Mouse (Mus musculus) midbrain, embryonic 11.5 days (tissue): ENCODE measurements around the gene Morn4. TPM values are rescaled to one million over a fixed set of nuclear protein-coding genes. Genes with fewer than 3 reads are reported as not detected.
A peak's percentile ranks its signal among the peaks of the same experiment; 100 is the strongest.

ENCODE experiments used
- ATAC-seq: fragments of 200-750 bp; cut with Nextera tagmentation; 2 replicates; pipeline ENCODE4 v1.8.0; 2017; ENCODE audit warnings: moderate TSS enrichment, moderate library complexity; ENCODE audit not compliant: low FRiP score
- DNase-seq: peaks from one replicate; pipeline ENCODE4 v3.0.0; 2015; ENCODE audit warnings: low spot score; ENCODE audit errors: missing footprints
- H3K27ac ChIP-seq: fragments of 300-500 bp; sonication (generic); 2 replicates; pipeline ENCODE4 v1.5.1; 2014; ENCODE audit warnings: low read depth, low read length
- H3K27me3 ChIP-seq: fragments of 300-500 bp; sonication (generic); 2 replicates; pipeline ENCODE4 v1.6.1; 2014; ENCODE audit warnings: mild to moderate bottlenecking, low read length, moderate library complexity, mixed read lengths; ENCODE audit not compliant: control insufficient read depth, insufficient read depth
- H3K36me3 ChIP-seq: fragments of 300-500 bp; sonication (generic); 2 replicates; pipeline ENCODE4 v1.6.1; 2014; ENCODE audit warnings: mild to moderate bottlenecking, low read length, moderate library complexity, mixed read lengths; ENCODE audit not compliant: control insufficient read depth, insufficient read depth
- H3K4me1 ChIP-seq: fragments of 300-500 bp; sonication (generic); 2 replicates; pipeline ENCODE4 v1.6.1; 2014; ENCODE audit warnings: low read length; ENCODE audit not compliant: control insufficient read depth, insufficient read depth
- H3K4me2 ChIP-seq: fragments of 300-500 bp; sonication (generic); 2 replicates; pipeline ENCODE4 v1.6.1; 2014; ENCODE audit warnings: mild to moderate bottlenecking, moderate library complexity
- H3K4me3 ChIP-seq: fragments of 300-500 bp; sonication (generic); 2 replicates; pipeline ENCODE4 v1.5.1; 2014; ENCODE audit warnings: low read depth, low read length
- H3K9ac ChIP-seq: fragments of 300-500 bp; sonication (generic); 2 replicates; pipeline ENCODE4 v1.6.1; 2014; ENCODE audit warnings: low read length
- H3K9me3 ChIP-seq: fragments of 300-500 bp; sonication (generic); 2 replicates; pipeline ENCODE4 v1.6.1; 2016; ENCODE audit warnings: low read length; ENCODE audit not compliant: control insufficient read depth
- WGBS: fragments of 180-500 bp; shearing (Covaris S2); extraction: QIAGEN DNeasy Blood & Tissue Kit; methylation state at CpG from one replicate; pipeline ENCODE4 v1.1.7; 2014; 5-methylcytosine and 5-hydroxymethylcytosine counted together
- polyA plus RNA-seq: library from polyadenylated mRNA; unstranded; fragments of >200 nt; fragmentation: Nextera tagmentation; extraction: Ambion mirVana; gene quantifications from 2 replicates; pipeline ENCODE4 v1.2.1, GENCODE M21; 2014

Gene Morn4
- polyA plus RNA-seq, 1 experiment from 2014 or later: 65.1 TPM

GRCm38 (mm10) chr19:42056719-42057409 lies 29.3 kb downstream of the Morn4 start:
- Histone ChIP-seq H3K27ac (no peak overlapping the region), H3K36me3 (no peaks in the 10 kb centered on the region), H3K4me3 (no peak overlapping the region), H3K9ac (no peak overlapping the region), H3K4me1 (no peaks in the 10 kb centered on the region), H3K4me2 (no peak overlapping the region), H3K27me3 (no peaks in the 10 kb centered on the region), H3K9me3 (no peaks in the 10 kb centered on the region)
- DNase-seq (no peak), ATAC-seq (no peak)
- 80% methylated on average over 6 of the region's 6 CpGs for WGBS

DNA sequence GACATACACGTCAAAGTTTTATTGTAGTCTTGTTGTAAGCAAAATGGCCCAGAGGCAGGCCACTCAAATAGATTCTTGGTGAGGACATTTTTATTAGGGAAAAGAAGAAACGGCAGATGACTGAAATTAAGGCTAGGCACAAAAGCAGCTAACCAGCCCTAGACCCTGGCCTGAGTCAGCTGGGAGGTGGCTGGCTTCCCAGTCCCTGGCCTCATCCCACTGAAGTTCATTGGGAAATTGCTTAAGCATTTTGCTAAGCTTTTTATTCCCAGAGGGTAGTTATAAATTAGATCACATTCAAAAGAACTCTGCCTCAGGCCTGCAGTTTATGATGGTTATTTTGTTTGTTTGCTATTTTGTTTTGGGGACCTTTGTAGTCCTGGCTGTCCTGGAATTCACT lies 30.3 kb downstream of the Morn4 start:
- 90% methylated on average over 2 of the region's 2 CpGs for WGBS
- H3K4me3 ChIP-seq: no peak overlapping the region
- H3K4me2 ChIP-seq: no peak overlapping the region
- H3K9ac ChIP-seq: no peak overlapping the region
- H3K27ac ChIP-seq: no peak overlapping the region
- ATAC-seq: no peak
- no peaks in the 10 kb centered on the region for H3K27me3 ChIP-seq
- H3K4me1 ChIP-seq: no peaks in the 10 kb centered on the region
- DNase-seq: peak; percentile 37
- no peaks in the 10 kb centered on the region for H3K9me3 ChIP-seq
- H3K36me3 ChIP-seq: no peaks in the 10 kb centered on the region

- H3K9me3 ChIP-seq: no peaks in the 10 kb centered on the region
- H3K27me3 ChIP-seq: no peaks in the 10 kb centered on the region
- H3K27ac ChIP-seq: no peak overlapping the region
- H3K4me1 ChIP-seq: no peaks in the 10 kb centered on the region
- 84% methylated on average over 6 of the region's 6 CpGs for WGBS
- DNase-seq: peak; percentile 23
- ATAC-seq: no peak
- H3K4me2 ChIP-seq: no peak overlapping the region
- no peaks in the 10 kb centered on the region for H3K36me3 ChIP-seq
- no peak overlapping the region for H3K4me3 ChIP-seq
- H3K9ac ChIP-seq: no peak overlapping the region
Measured at GRCm38 (mm10) chr19:42054255-42054654, 31.9 kb downstream of the Morn4 start.

DNA sequence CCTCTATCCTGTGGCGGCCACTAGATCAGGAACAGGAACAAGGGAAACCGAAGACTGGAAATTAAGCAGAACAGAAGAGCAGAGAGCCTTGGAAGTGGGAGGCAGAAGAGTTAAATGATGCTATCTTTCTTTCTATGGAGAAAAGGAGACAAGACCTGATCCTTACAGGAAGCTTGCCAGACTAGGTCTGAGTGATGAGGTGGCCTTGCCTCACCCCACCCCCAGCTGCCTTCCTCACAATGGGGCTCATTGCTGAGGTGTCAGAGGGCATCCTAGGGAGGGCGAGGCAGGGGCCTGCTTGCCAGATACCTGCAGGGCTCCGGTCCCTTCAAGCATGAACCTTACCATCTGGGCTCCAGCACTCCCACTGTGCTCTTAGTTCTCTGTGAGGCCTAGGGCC lies 34.2 kb downstream of the Morn4 start, which contains the start of gene 4933411K16Rik:
TSS of gene 4933411K16Rik (plus strand) at position 301 of the 400 bp plus-strand sequence.
- DNase-seq (no peak), ATAC-seq (no peak)
- Histone ChIP-seq H3K27ac (no peak within 1 kb of the TSS), H3K4me3 (no peak within 1 kb of the TSS), H3K4me1 (no peaks in the 10 kb centered on the region), H3K4me2 (no peak within 1 kb of the TSS), H3K9me3 (no peaks in the 10 kb centered on the region), H3K27me3 (no peaks in the 10 kb centered on the region), H3K9ac (no peak within 1 kb of the TSS), H3K36me3 (no peaks in the 10 kb centered on the region)
- WGBS: 72% methylated on average over 4 of the region's 4 CpGs

- Histone ChIP-seq H3K4me1 (no peaks in the 10 kb centered on the region), H3K27ac (no peak overlapping the region), H3K9me3 (no peaks in the 10 kb centered on the region), H3K9ac (no peak overlapping the region), H3K4me3 (no peak overlapping the region), H3K4me2 (no peak overlapping the region), H3K36me3 (no peaks in the 10 kb centered on the region), H3K27me3 (no peaks in the 10 kb centered on the region)
- ATAC-seq: no peak
- 89% methylated on average over 3 of the region's 3 CpGs for WGBS
- DNase-seq: peak; percentile 75
Measured at GRCm38 (mm10) chr19:42051351-42051750, 34.8 kb downstream of the Morn4 start.

- Histone ChIP-seq H3K9me3 (no peaks in the 10 kb centered on the region), H3K4me1 (no peaks in the 10 kb centered on the region), H3K27me3 (no peaks in the 10 kb centered on the region), H3K9ac (no peak overlapping the region), H3K27ac (no peak overlapping the region), H3K36me3 (no peaks in the 10 kb centered on the region), H3K4me3 (no peak overlapping the region), H3K4me2 (no peak overlapping the region)
- DNase-seq (peak; percentile 31), ATAC-seq (no peak)
- WGBS: 85% methylated on average over 1 of the region's 1 CpGs
Measured at GRCm38 (mm10) chr19:42050251-42050650, 35.9 kb downstream of the Morn4 start.

GRCm38 (mm10) chr19:42045269-42046102 lies 40.7 kb downstream of the Morn4 start, which contains the start of gene Hoga1:
TSS of gene Hoga1 (plus strand) at chr19:42045610.
- H3K4me3 ChIP-seq: peak within 1 kb of the TSS; percentile 18
- no peaks in the 10 kb centered on the region for H3K4me1 ChIP-seq
- H3K4me2 ChIP-seq: peak within 1 kb of the TSS; percentile 36
- H3K27me3 ChIP-seq: no peaks in the 10 kb centered on the region
- ATAC-seq (peak; percentile 90), DNase-seq (peak; percentile 95)
- H3K27ac ChIP-seq: no peak within 1 kb of the TSS
- H3K36me3 ChIP-seq: no peaks in the 10 kb centered on the region
- 0 out of 2 replicates have a peak within 1 kb of the TSS, but pooled peaks have one; percentile 14 for H3K9ac ChIP-seq
- 21% methylated on average over 23 of the region's 23 CpGs for WGBS
- H3K9me3 ChIP-seq: no peaks in the 10 kb centered on the region

DNA sequence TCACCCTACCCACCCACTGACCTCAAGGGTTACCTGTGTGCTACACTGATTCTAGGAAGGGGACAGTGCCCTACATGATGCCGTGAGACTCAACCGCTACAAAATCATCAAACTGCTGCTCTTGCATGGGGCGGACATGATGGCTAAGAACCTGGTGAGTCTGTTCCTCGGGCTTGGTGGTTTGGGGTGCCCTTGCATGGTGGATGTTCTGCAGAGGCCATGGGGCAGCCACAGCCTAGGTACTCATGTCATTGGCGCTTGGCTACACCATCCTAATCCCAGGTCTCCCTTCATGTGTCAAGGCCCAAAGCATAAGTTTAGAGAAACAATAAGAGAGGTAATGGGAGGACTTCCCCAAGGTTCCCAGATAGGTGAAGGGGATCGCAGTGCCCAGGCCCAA lies 42.2 kb downstream of the Morn4 start:
- ATAC-seq: no peak

GRCm38 (mm10) chr19:42038310-42038709 lies 47.8 kb downstream of the Morn4 start:
- ATAC-seq: no peak
- Histone ChIP-seq H3K9ac (no peak overlapping the region), H3K27me3 (no peaks in the 10 kb centered on the region), H3K4me2 (no peak overlapping the region), H3K4me3 (no peak overlapping the region), H3K36me3 (no peaks in the 10 kb centered on the region), H3K27ac (no peak overlapping the region), H3K9me3 (no peaks in the 10 kb centered on the region), H3K4me1 (no peaks in the 10 kb centered on the region)
- 88% methylated on average over 12 of the region's 12 CpGs for WGBS
- peak; percentile 4 for DNase-seq

More for the DNA sequence above, 42.2 kb downstream of the Morn4 start:
- no peak for DNase-seq
- no peak overlapping the region for H3K4me2 ChIP-seq
- 92% methylated on average over 6 of the region's 6 CpGs for WGBS
- no peak overlapping the region for H3K27ac ChIP-seq
- H3K4me1 ChIP-seq: no peaks in the 10 kb centered on the region
- H3K9me3 ChIP-seq: no peaks in the 10 kb centered on the region
- no peaks in the 10 kb centered on the region for H3K27me3 ChIP-seq
- H3K36me3 ChIP-seq: no peaks in the 10 kb centered on the region
- H3K4me3 ChIP-seq: no peak overlapping the region
- H3K9ac ChIP-seq: no peak overlapping the region
